Mouse (Mus musculus) ovary, postnatal 36 days (tissue): Measurements from ENCODE around the gene Gm10142.
"Not testable (repeated sequence)": the region's sequence is repeated elsewhere in the genome, so short reads cannot be mapped to it uniquely, and the experiment has no call there.

ENCODE experiments used
- DNase-seq: peaks from one replicate; pipeline ENCODE4 v3.0.0; 2022; ENCODE audit warnings: low spot score, mixed read lengths

Gm10142 gene

DNA sequence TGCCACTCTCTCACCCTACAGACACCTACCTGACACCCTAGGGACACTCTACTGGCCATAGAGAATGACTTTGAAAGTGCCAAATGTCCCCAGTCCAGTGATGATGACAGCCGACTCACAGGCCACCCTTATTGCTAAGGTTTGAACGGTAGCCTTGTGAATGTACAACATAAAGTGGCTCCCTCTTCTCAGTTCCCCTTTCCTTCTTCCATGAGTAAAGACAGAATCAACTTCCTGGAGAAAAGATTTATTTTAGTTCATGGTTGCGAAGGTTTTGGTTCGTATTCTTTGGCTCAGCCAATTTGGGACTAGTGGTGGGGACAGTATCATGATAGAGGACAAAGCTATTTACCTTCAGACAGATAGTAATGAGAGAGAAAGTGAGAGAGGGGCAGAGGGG, 23.3 kb downstream of the Gm10142 start:
- no peak for DNase-seq

- DNase-seq, result not testable (repeated sequence)
Observed at GRCm38 (mm10) chr10:77741924-77742688, 26.5 kb downstream of the Gm10142 start, which contains the start of gene Gm18596. Gene Gm18596, minus strand, starts transcription at chr10:77742638.

GRCm38 (mm10) chr10:77750686-77751085, 35.1 kb downstream of the Gm10142 start:
- not testable (repeated sequence) for DNase-seq

GRCm38 (mm10) chr10:77751254-77751653, 35.6 kb downstream of the Gm10142 start, which contains the start of gene Gm9736:
Gene Gm9736, minus strand, starts transcription at chr10:77751354.
- not testable (repeated sequence) for DNase-seq

- DNase-seq, result not testable (repeated sequence)
Observed at GRCm38 (mm10) chr10:77752312-77752711, 36.7 kb downstream of the Gm10142 start.

- DNase-seq, result no peak
Observed at GRCm38 (mm10) chr10:77753448-77753847, 37.8 kb downstream of the Gm10142 start.

DNA sequence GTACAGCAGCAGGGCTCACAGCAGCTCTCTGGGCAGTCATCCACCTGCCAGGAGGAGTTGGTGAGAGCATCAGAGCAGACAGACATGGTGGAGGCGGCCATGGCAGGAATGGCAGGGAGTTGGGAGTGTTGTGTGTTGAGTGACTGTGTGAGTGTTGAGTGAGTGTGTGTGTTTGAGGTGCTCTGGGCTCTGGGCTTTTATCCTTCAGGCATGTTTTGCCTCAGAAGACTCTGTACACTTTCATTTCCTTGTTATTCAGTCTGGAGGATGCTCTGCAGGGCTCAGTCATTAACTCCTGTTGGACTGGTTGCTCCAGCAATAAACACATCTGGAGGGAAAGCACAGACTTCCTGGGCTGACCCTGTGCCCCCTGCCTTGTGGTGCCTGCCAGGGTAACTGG, 44.0 kb downstream of the Gm10142 start, which contains the start of gene Gm3233:
Gm3233 (minus strand) TSS at position 101 of the 400 bp plus-strand sequence.
- not testable (repeated sequence) for DNase-seq
